Mouse (Mus musculus): Measurements from ENCODE around the gene Rdm1. TPM values are rescaled to one million over a fixed set of nuclear protein-coding genes. Genes with fewer than 3 reads are reported as not detected.
A peak's percentile ranks its signal among the peaks of the same experiment; 100 is the strongest.

The Rdm1 gene
- polyA plus RNA-seq, 2 experiments: 35.5 to 39.2 TPM

DNA sequence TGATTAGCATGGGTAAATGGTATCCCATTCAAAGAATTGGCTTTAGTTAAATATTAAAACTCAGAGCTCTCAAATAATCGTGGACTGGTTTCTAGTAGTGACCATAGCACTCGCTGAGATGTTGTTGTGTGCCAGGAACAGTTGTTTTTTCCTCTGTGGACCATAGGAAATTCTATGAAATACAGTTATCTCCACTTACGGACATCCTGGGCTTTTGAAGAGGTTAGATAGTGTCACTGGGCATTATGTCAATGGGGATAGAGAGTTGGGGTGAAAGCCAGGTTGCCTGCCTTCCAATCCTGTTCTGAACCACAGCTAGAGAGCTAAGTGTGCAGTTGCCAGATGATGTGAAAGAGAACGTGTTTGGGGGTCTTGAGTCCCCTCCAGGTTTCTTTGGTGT lies 41.2 kb upstream of the Rdm1 start:
- no peak overlapping the region for H3K4me2 ChIP-seq (replicated peaks; ENCODE audit: low read depth, low read length, severe bottlenecking)
- DNase-seq (ENCODE audit: low spot score) (no peak), ATAC-seq (ENCODE audit: low FRiP score, low read depth) (no peak)
- no peak overlapping the region for H3K4me3 ChIP-seq (replicated peaks; ENCODE audit: low read length)
- peaks cover 9% of the 10 kb centered on the region for H3K36me3 ChIP-seq (ENCODE audit: control insufficient read depth, insufficient read depth, low read length)
- no peak overlapping the region for H3K9ac ChIP-seq (ENCODE audit: low read depth, low read length, severe bottlenecking)
- no peaks in the 10 kb centered on the region for H3K4me1 ChIP-seq (ENCODE audit: control insufficient read depth, insufficient read depth, low read length)
- no peak overlapping the region for H3K27ac ChIP-seq (replicated peaks; ENCODE audit: low read depth, low read length)
- H3K27me3 ChIP-seq (ENCODE audit: control insufficient read depth, insufficient read depth, low read length): no peaks in the 10 kb centered on the region
- WGBS: 78% methylated on average over 4 of the region's 4 CpGs
- no peak for TF ChIP-seq POLR2A (IDR thresholded peaks at IDR 0.05; ENCODE audit: borderline replicate concordance, extremely low read depth, insufficient read depth, insufficient read length)
- H3K9me3 ChIP-seq (ENCODE audit: control insufficient read depth, low read length): no peaks in the 10 kb centered on the region

DNA sequence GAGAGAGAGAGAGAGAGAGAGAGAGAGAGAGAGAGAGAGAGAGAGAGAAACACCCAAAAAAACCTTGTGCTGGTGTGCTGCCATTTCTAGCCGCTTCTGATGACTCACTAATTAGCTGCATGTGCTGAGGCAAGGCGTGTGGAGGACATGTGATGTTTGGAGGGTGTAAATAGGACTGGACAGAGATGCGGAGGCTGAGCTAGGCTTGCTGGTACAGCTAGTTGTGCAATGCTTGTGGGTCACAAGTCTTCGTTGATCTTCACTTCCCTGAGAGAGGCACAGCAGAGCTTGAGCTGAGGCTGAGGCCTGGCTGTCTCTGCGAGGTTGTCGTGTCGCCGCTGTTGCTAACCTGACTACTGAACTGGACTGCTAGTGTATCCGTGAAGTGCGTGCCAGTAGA lies 39.3 kb upstream of the Rdm1 start:
- ATAC-seq (ENCODE audit: low FRiP score, low read depth): no peak
- no peak overlapping the region for H3K4me2 ChIP-seq (replicated peaks; ENCODE audit: low read depth, low read length, severe bottlenecking)
- WGBS: 87% methylated on average over 10 of the region's 10 CpGs
- no peak for DNase-seq (ENCODE audit: low spot score)
- no peak overlapping the region for H3K4me3 ChIP-seq (replicated peaks; ENCODE audit: low read length)
- H3K9me3 ChIP-seq (ENCODE audit: control insufficient read depth, low read length): no peaks in the 10 kb centered on the region
- peaks cover 7% of the 10 kb centered on the region; the same call in 1 of the 2 replicates for H3K36me3 ChIP-seq (ENCODE audit: control insufficient read depth, insufficient read depth, low read length)
- no peak for TF ChIP-seq POLR2A (IDR thresholded peaks at IDR 0.05; ENCODE audit: borderline replicate concordance, extremely low read depth, insufficient read depth, insufficient read length)
- H3K27ac ChIP-seq (replicated peaks; ENCODE audit: low read depth, low read length): no peak overlapping the region
- no peaks in the 10 kb centered on the region for H3K4me1 ChIP-seq (ENCODE audit: control insufficient read depth, insufficient read depth, low read length)
- no peaks in the 10 kb centered on the region for H3K27me3 ChIP-seq (ENCODE audit: control insufficient read depth, insufficient read depth, low read length)
- H3K9ac ChIP-seq (ENCODE audit: low read depth, low read length, severe bottlenecking): no peak overlapping the region

DNA sequence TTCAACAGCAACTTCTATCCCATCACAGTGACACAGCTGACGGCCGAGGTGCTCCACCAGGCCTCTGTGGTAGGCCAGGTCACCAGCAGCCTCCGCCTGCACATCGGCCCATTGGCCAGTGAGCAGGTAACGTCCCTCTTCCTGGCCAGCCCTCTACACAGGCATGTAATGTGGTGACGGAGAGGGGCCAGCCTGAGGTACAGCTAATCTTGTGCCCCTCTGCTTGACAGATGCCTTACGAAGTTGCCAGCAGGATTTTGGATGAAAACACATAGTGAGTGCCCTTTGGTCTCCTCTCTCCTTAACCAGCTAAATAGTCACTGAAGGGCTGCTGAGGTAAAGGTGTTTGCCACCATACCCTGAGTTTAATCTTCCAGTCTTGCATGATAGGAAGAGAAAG lies 38.1 kb upstream of the Rdm1 start:
- H3K36me3 ChIP-seq (ENCODE audit: control insufficient read depth, insufficient read depth, low read length): peaks cover 7% of the 10 kb centered on the region; the same call in 1 of the 2 replicates
- no peak overlapping the region for H3K4me2 ChIP-seq (replicated peaks; ENCODE audit: low read depth, low read length, severe bottlenecking)
- WGBS: 89% methylated on average over 7 of the region's 7 CpGs
- no peaks in the 10 kb centered on the region for H3K27me3 ChIP-seq (ENCODE audit: control insufficient read depth, insufficient read depth, low read length)
- no peak for TF ChIP-seq POLR2A (IDR thresholded peaks at IDR 0.05; ENCODE audit: borderline replicate concordance, extremely low read depth, insufficient read depth, insufficient read length)
- H3K27ac ChIP-seq (replicated peaks; ENCODE audit: low read depth, low read length): no peak overlapping the region
- H3K4me1 ChIP-seq (ENCODE audit: control insufficient read depth, insufficient read depth, low read length): no peaks in the 10 kb centered on the region
- DNase-seq (ENCODE audit: low spot score) (no peak), ATAC-seq (ENCODE audit: low FRiP score, low read depth) (no peak)
- no peak overlapping the region for H3K4me3 ChIP-seq (replicated peaks; ENCODE audit: low read length)
- H3K9me3 ChIP-seq (ENCODE audit: control insufficient read depth, low read length): no peaks in the 10 kb centered on the region
- H3K9ac ChIP-seq (ENCODE audit: low read depth, low read length, severe bottlenecking): no peak overlapping the region

DNA sequence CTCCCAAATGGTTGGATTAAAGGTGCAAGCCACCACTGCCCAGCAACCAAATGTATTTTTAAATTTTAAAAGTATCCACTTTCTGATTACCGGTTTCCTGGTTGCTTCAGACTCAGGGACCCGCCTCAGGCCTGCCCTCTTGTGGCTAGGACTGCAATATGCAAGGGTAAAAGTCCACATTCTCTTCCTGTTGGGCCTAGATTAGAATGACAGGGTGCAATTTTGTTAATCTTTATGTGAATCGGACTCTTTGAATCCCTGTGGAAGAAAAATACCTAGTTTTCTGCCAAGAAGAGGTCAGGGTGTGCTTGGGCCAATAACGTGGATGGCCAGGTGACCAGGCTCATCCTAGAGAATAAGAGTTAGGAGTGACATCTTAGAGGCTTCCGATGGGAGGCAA lies 37.6 kb upstream of the Rdm1 start:
- ATAC-seq (ENCODE audit: low FRiP score, low read depth) (no peak), DNase-seq (ENCODE audit: low spot score) (peak; percentile 21)
- Histone ChIP-seq H3K9ac (ENCODE audit: low read depth, low read length, severe bottlenecking) (no peak overlapping the region), H3K36me3 (ENCODE audit: control insufficient read depth, insufficient read depth, low read length) (peaks cover 7% of the 10 kb centered on the region; the same call in 1 of the 2 replicates), H3K4me3 (replicated peaks; ENCODE audit: low read length) (no peak overlapping the region), H3K9me3 (ENCODE audit: control insufficient read depth, low read length) (no peaks in the 10 kb centered on the region), H3K4me1 (ENCODE audit: control insufficient read depth, insufficient read depth, low read length) (no peaks in the 10 kb centered on the region), H3K27ac (replicated peaks; ENCODE audit: low read depth, low read length) (no peak overlapping the region), H3K4me2 (replicated peaks; ENCODE audit: low read depth, low read length, severe bottlenecking) (no peak overlapping the region), H3K27me3 (ENCODE audit: control insufficient read depth, insufficient read depth, low read length) (no peaks in the 10 kb centered on the region)
- TF ChIP-seq POLR2A (IDR thresholded peaks at IDR 0.05; ENCODE audit: borderline replicate concordance, extremely low read depth, insufficient read depth, insufficient read length): no peak
- 35% methylated on average over 5 of the region's 5 CpGs for WGBS

DNA sequence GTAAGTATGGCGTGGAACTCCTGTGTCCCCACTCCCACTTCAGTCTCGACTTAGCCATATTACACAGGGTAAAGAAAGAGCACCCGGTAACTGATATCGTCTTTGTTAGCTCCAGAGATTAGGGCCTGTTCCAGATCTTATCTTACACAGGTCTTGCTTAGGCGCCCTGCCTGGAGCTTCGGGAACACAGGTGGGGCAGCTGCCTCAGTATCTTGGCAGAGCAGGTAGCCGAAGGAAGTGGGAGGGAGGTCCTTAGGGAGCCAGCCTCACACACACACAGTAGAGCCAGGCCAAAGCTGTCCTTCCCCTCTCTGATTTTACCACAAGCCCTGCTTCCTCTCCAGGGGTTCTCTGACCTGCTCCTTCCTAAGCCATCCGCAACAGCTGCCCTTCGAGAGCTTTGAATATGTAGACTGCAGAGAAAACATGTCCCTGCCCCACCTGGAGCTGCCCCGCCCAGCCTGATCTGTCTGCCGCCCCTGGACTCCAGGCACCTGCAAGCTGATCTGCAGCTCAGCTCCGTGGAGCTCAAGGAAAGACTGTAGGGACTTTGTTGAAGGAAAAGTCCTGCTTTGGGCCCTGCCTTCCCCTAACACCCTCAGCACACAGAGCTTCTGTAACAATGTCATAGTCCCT lies 36.9 kb upstream of the Rdm1 start:
- TF ChIP-seq POLR2A (IDR thresholded peaks at IDR 0.05; ENCODE audit: borderline replicate concordance, extremely low read depth, insufficient read depth, insufficient read length): no peak
- WGBS: 74% methylated on average over 12 of the region's 12 CpGs

More for the DNA sequence above, 36.9 kb upstream of the Rdm1 start:
- no peak overlapping the region for H3K4me3 ChIP-seq (replicated peaks; ENCODE audit: low read length)
- H3K9me3 ChIP-seq (ENCODE audit: control insufficient read depth, low read length): no peaks in the 10 kb centered on the region
- no peaks in the 10 kb centered on the region for H3K27me3 ChIP-seq (ENCODE audit: control insufficient read depth, insufficient read depth, low read length)
- no peak overlapping the region for H3K9ac ChIP-seq (ENCODE audit: low read depth, low read length, severe bottlenecking)
- no peaks in the 10 kb centered on the region for H3K4me1 ChIP-seq (ENCODE audit: control insufficient read depth, insufficient read depth, low read length)
- DNase-seq (ENCODE audit: low spot score): no peak
- no peak overlapping the region for H3K4me2 ChIP-seq (replicated peaks; ENCODE audit: low read depth, low read length, severe bottlenecking)
- no peak overlapping the region for H3K27ac ChIP-seq (replicated peaks; ENCODE audit: low read depth, low read length)
- no peak for ATAC-seq (ENCODE audit: low FRiP score, low read depth)
- H3K36me3 ChIP-seq (ENCODE audit: control insufficient read depth, insufficient read depth, low read length): peaks cover 7% of the 10 kb centered on the region; the same call in 1 of the 2 replicates

Data from limb, embryonic 14.5 days (tissue).